In genomic region chr3:109135352-109135751, GRCm38 (mm10) we compare ENCODE assay signal across 23 mouse cellular contexts. TPM values are rescaled to one million over a fixed set of nuclear protein-coding genes. Genes with fewer than 3 reads are reported as not detected.
"Had no signal": no experiment of that assay in that cellular context is flagged by ENCODE, and none has a peak within 500 bp of the region (broad histone marks: within the 10 kb centered on the region; RNA-seq: fewer than 3 reads in every experiment).

No protein-coding gene starts in this region.

- H3K9me3 ChIP-seq: midbrain, embryonic 15.5 days; stomach, embryonic 15.5 days had no signal

- H3K4me1 ChIP-seq: midbrain, embryonic 13.5 days; midbrain, embryonic 15.5 days; neural tube, embryonic 12.5 days; stomach, embryonic 15.5 days had no signal

- DNase-seq: lung, adult 18-20 months; lung, embryonic 14.5 days; lung, postnatal 10 days; lung, postnatal 4 days; right cerebral cortex, postnatal 14 days; thymus, adult 2 months; thymus, postnatal 25 days; thymus, postnatal 4 days had no signal

- H3K27me3 ChIP-seq: megakaryocyte, embryonic 14.5 days; midbrain, embryonic 13.5 days; midbrain, embryonic 15.5 days; neural tube, embryonic 12.5 days; stomach, embryonic 15.5 days had no signal

- H3K36me3 ChIP-seq: midbrain, embryonic 15.5 days; neural tube, embryonic 12.5 days had no signal

- H3K4me3 ChIP-seq: megakaryocyte, embryonic 14.5 days; midbrain, embryonic 13.5 days; midbrain, embryonic 15.5 days; neural tube, embryonic 12.5 days; stomach, embryonic 15.5 days had no signal

- ATAC-seq: midbrain, embryonic 13.5 days; midbrain, embryonic 15.5 days had no signal

- H3K27ac ChIP-seq: midbrain, embryonic 13.5 days; midbrain, embryonic 15.5 days; neural tube, embryonic 12.5 days; stomach, embryonic 15.5 days; stomach, postnatal 0 days had no signal

RNA-seq across cellular contexts. Expression of gene Slc25a54, which starts 55.1 kb away (rescaled TPM):
- total RNA-seq: midbrain, postnatal 0 days; monocyte, adult 5-6 weeks; neutrophil, adult 5-6 weeks had no signal
- polyA plus RNA-seq: liver, embryonic 16.5 days; lung, embryonic 14.5 days; lung, embryonic 16.5 days; midbrain, embryonic 11.5 days; midbrain, embryonic 13.5 days; midbrain, embryonic 15.5 days; neural tube, embryonic 12.5 days; neural tube, embryonic 14.5 days; spleen, adult 2 months; stomach, embryonic 15.5 days; stomach, postnatal 0 days; thymus, adult 2 months; urinary bladder, adult 2 months had no signal
